Mouse (Mus musculus): Measurements from ENCODE around the gene Smg1. TPM values are rescaled to one million over a fixed set of nuclear protein-coding genes. Genes with fewer than 3 reads are reported as not detected.

Gene Smg1
- polyA plus RNA-seq, 1 experiment from 2014 or later, result 14.2 TPM

DNA sequence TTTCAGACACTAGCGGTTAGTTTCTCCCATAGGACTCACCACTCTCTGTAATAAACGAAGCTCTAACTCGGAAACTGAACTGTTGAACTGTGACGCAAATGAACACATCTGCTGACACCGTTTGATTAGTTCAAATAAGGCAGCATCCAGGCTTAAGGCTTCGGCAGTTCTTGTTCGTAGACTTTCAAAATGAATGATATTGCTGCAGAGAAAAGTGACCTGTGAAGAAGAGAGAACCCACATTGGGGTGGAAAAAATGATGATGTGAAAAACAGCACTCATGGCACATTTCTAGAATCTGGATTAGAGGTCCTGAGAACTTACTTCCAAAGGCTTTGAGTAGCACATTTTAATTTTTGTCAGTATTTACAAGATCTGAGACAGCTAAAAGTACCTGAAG is 102.2 kb downstream of the Smg1 start:
- H3K9me3 ChIP-seq (replicated peaks; ENCODE audit: control insufficient read depth, low read length), result no peaks in the 10 kb centered on the region
- H3K27me3 ChIP-seq (ENCODE audit: control insufficient read depth, insufficient read depth, low read length), result no peaks in the 10 kb centered on the region
- H3K4me1 ChIP-seq (ENCODE audit: control insufficient read depth, insufficient read depth, low read length), result no peaks in the 10 kb centered on the region
- H3K36me3 ChIP-seq (ENCODE audit: control insufficient read depth, insufficient read depth, low read length), result peaks cover 28% of the 10 kb centered on the region
- WGBS, result 89% methylated on average over 7 of the region's 7 CpGs
- H3K4me3 ChIP-seq (replicated peaks; ENCODE audit: low read length), result no peak overlapping the region
- no peak overlapping the region for H3K27ac ChIP-seq (ENCODE audit: low read length)
- no peak overlapping the region for H3K4me2 ChIP-seq (ENCODE audit: low read depth, low read length)
- no peak for ATAC-seq (ENCODE audit: insufficient read depth, low FRiP score)
- H3K9ac ChIP-seq (ENCODE audit: low read length), result no peak overlapping the region

DNA sequence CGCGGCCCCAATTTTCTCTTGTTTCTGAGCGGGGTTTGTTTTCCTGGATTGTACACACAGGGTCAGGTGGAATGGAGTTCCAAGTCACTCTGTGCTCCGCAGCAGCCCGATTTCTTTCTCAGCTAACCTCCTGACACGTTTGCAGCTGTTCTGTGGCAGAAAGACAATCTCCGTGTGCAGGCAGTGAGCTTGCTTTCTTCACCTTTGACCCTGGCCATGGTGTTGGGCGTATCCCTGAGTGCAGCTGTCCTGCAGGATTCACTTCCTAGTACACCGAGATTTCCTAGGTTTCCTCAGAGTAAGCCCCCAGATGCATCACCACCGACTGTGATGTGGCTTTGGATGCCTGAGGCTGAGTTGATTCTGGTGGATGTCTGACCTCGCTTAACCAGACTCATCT is 108.3 kb downstream of the Smg1 start:
- H3K27ac ChIP-seq (ENCODE audit: low read length), result no peak overlapping the region
- ATAC-seq (ENCODE audit: insufficient read depth, low FRiP score), result no peak
- H3K4me1 ChIP-seq (ENCODE audit: control insufficient read depth, insufficient read depth, low read length), result peaks cover under 1% of the 10 kb centered on the region; the same call in 1 of the 2 replicates
- no peak overlapping the region for H3K4me2 ChIP-seq (ENCODE audit: low read depth, low read length)
- no peak overlapping the region for H3K4me3 ChIP-seq (replicated peaks; ENCODE audit: low read length)
- WGBS, result 75% methylated on average over 11 of the region's 11 CpGs
- no peaks in the 10 kb centered on the region for H3K27me3 ChIP-seq (ENCODE audit: control insufficient read depth, insufficient read depth, low read length)
- peaks cover 6% of the 10 kb centered on the region for H3K36me3 ChIP-seq (ENCODE audit: control insufficient read depth, insufficient read depth, low read length)
- H3K9me3 ChIP-seq (replicated peaks; ENCODE audit: control insufficient read depth, low read length), result no peaks in the 10 kb centered on the region
- H3K9ac ChIP-seq (ENCODE audit: low read length), result no peak overlapping the region

DNA sequence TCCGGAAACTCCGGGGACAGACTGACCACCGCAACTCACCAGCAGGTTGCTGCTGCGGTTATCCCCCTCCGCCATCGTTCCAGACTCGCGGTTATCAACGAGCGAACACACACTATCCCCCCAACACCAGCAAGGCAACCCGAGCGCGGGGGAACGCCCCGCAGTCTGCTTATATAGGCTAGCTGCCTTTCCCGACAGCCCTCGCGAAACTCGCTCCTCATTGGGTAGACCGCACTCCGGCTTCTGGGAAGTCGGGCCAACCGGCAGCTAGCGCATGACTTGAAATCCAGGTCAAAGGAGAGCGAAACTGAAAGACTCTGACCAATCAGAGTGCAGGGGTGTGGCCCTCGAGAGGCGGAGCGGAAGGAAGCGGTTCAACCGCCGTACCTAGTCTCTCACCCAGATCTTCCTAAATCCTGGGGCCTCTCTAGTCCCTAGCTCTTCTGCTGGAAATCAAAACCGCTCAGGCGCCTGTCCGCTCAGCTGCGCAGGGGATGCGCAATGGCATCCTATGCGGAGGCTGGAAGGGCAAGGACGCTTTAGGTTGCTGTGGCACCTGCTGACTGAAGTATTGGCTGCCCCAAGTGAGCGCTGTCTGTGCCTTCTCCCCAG is 113.9 kb downstream of the Smg1 start, which contains the start of gene Arl6ip1:
Gene Arl6ip1 (minus strand): TSS at position 233 of the 612 bp plus-strand sequence.
- Histone ChIP-seq H3K27ac (ENCODE audit: low read length) (peak within 1 kb of the TSS; percentile 94), H3K27me3 (ENCODE audit: control insufficient read depth, insufficient read depth, low read length) (no peaks in the 10 kb centered on the region), H3K9ac (ENCODE audit: low read length) (peak within 1 kb of the TSS; percentile 94), H3K9me3 (replicated peaks; ENCODE audit: control insufficient read depth, low read length) (no peaks in the 10 kb centered on the region), H3K36me3 (ENCODE audit: control insufficient read depth, insufficient read depth, low read length) (peaks cover 9% of the 10 kb centered on the region; the same call in 1 of the 2 replicates), H3K4me2 (ENCODE audit: low read depth, low read length) (peak within 1 kb of the TSS; percentile 67), H3K4me1 (ENCODE audit: control insufficient read depth, insufficient read depth, low read length) (peaks cover 21% of the 10 kb centered on the region), H3K4me3 (replicated peaks; ENCODE audit: low read length) (peak within 1 kb of the TSS; percentile 85)
- under 1% methylated on average over 39 of the region's 39 CpGs for WGBS
- peak; percentile 100 for ATAC-seq (ENCODE audit: insufficient read depth, low FRiP score)

DNA sequence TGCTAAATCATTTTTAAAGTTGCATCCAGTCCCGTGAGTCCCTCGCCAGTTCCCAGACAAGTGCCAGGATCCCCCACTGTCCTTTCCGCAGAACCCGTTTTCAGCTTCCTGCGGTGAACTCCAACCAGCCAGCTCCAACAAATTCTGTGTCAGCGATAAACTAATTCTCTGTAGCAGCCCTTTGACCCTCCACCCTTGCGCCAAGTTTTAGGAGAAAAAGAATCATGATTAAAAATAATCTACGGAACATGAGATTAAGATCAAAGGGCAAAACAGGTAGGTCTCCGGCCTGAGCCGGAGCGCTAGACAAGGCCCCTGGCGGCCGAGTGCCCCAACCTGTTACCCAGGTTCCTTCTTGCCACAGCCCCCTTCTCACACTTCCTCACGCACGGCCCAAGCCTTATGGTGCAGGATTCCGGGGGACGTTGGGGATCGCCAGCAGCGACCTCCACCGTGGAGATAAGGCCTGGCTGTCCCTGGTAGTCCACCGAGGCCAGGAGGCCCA is 114.5 kb downstream of the Smg1 start:
- H3K4me1 ChIP-seq (ENCODE audit: control insufficient read depth, insufficient read depth, low read length), result peaks cover 24% of the 10 kb centered on the region
- H3K27ac ChIP-seq (ENCODE audit: low read length), result peak overlapping the region; percentile 94
- H3K27me3 ChIP-seq (ENCODE audit: control insufficient read depth, insufficient read depth, low read length), result no peaks in the 10 kb centered on the region
- peak; percentile 63 for ATAC-seq (ENCODE audit: insufficient read depth, low FRiP score)
- peak overlapping the region; percentile 85 for H3K4me3 ChIP-seq (replicated peaks; ENCODE audit: low read length)
- H3K4me2 ChIP-seq (ENCODE audit: low read depth, low read length), result peak overlapping the region; percentile 67
- H3K9me3 ChIP-seq (replicated peaks; ENCODE audit: control insufficient read depth, low read length), result no peaks in the 10 kb centered on the region
- under 1% methylated on average over 21 of the region's 21 CpGs for WGBS
- H3K9ac ChIP-seq (ENCODE audit: low read length), result peak overlapping the region; percentile 94
- H3K36me3 ChIP-seq (ENCODE audit: control insufficient read depth, insufficient read depth, low read length), result peaks cover 9% of the 10 kb centered on the region; the same call in 1 of the 2 replicates

DNA sequence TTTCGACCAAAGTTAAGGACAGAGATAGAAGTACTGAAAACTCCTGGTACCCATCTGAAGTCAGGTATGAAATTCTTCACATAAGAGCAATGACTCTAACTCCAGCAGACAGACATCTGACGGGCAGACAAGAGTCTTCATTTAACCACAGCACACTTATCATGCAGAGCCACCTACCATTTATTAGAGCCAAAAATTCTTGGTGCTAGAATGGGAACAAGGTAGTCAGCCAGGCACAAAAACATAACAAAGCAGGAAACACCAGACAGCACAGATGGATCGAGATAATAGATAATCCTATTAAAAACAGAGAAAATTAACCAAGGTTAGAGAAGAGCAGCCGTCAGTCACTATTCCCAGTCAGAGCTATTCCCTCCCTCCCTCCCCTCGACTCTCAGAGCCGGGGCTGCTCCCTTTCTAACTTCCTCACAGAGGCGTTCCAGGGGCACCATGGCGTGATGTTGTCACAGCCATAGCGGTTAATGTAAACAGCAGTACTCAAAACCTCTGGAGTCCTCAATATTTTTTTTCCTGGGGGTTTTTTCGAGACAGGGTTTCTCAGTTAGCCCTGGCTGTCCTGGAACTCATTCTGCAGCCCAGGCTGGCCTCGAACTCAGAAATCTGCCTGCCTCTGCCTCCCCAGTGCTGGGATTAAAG is 117.1 kb downstream of the Smg1 start:
- no peak for ATAC-seq (ENCODE audit: insufficient read depth, low FRiP score)
- Histone ChIP-seq H3K4me3 (replicated peaks; ENCODE audit: low read length) (no peak overlapping the region), H3K9ac (ENCODE audit: low read length) (no peak overlapping the region), H3K27me3 (ENCODE audit: control insufficient read depth, insufficient read depth, low read length) (no peaks in the 10 kb centered on the region), H3K9me3 (replicated peaks; ENCODE audit: control insufficient read depth, low read length) (no peaks in the 10 kb centered on the region), H3K27ac (ENCODE audit: low read length) (no peak overlapping the region), H3K36me3 (ENCODE audit: control insufficient read depth, insufficient read depth, low read length) (peaks cover 17% of the 10 kb centered on the region), H3K4me2 (ENCODE audit: low read depth, low read length) (peak overlapping the region; percentile 67), H3K4me1 (ENCODE audit: control insufficient read depth, insufficient read depth, low read length) (peaks cover 24% of the 10 kb centered on the region)
- 50% methylated on average over 11 of the region's 11 CpGs for WGBS

DNA sequence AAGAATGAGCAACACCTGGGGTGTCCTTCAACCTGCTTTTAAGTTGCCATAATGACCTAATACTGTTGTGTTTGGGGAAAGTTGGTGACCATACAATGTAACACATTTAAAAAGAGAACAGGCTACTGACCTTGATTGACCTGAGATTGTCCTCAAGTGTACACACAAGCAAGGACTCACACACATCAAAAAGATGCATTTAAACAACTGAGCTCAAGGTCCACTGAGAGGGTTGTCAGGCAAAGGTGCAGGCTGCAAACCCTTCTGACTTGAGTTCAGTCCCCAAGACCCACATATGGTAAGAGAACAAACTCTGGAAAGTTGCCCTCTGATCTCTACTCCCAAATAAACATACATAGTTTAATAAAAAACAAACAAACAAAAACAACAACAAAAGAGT is 117.7 kb downstream of the Smg1 start:
- H3K9ac ChIP-seq (ENCODE audit: low read length), result no peak overlapping the region
- H3K36me3 ChIP-seq (ENCODE audit: control insufficient read depth, insufficient read depth, low read length), result peaks cover 22% of the 10 kb centered on the region
- H3K4me1 ChIP-seq (ENCODE audit: control insufficient read depth, insufficient read depth, low read length), result peaks cover 24% of the 10 kb centered on the region
- H3K4me2 ChIP-seq (ENCODE audit: low read depth, low read length), result no peak overlapping the region
- H3K4me3 ChIP-seq (replicated peaks; ENCODE audit: low read length), result no peak overlapping the region
- no peak for ATAC-seq (ENCODE audit: insufficient read depth, low FRiP score)
- no peak overlapping the region for H3K27ac ChIP-seq (ENCODE audit: low read length)
- H3K27me3 ChIP-seq (ENCODE audit: control insufficient read depth, insufficient read depth, low read length), result no peaks in the 10 kb centered on the region
- no peaks in the 10 kb centered on the region for H3K9me3 ChIP-seq (replicated peaks; ENCODE audit: control insufficient read depth, low read length)

DNA sequence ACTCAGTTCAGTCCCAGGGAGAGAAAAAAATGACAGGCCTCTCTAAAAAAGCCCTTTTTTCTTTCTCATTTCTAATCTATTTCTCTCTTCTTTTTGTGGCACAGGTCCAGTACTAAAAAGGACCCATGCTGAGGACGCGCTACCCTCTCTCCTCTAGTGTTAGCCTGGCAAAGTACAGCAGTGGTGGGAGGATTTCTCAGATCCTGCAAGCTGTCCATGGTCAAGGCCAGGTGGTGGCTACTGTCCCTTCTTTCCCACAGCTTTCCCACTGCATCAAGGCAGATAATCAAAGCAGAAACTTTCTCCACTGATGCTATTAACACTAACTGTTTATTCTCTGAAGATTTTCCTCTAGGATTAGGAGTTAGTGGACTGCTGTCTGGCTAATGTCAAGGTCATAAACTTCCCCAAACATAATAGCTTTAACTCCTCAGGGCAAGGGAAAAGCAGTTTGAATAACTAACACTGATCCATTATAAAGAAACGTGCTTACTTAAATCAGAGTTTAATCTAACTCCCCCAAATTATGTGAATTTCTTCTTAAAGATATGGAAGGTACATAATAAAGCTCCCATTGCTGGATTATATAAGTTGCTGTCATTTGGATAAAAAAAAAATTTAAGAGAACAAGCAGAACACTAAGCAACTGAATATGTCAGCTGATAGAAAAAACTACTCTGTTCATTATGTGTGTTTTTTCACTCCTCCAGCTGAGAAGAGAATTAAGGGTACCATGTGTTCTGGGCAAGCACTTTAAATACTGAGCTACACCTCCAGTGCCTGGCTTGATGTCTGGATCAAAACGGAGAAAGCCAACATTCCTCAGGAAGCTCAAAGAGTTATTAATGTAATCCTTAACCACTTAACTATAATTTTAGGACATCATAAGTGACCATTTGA is 119.7 kb downstream of the Smg1 start:
- Histone ChIP-seq H3K4me2 (ENCODE audit: low read depth, low read length) (no peak overlapping the region), H3K27me3 (ENCODE audit: control insufficient read depth, insufficient read depth, low read length) (no peaks in the 10 kb centered on the region), H3K4me3 (replicated peaks; ENCODE audit: low read length) (no peak overlapping the region), H3K36me3 (ENCODE audit: control insufficient read depth, insufficient read depth, low read length) (peaks cover 29% of the 10 kb centered on the region), H3K9me3 (replicated peaks; ENCODE audit: control insufficient read depth, low read length) (no peaks in the 10 kb centered on the region), H3K9ac (ENCODE audit: low read length) (peak overlapping the region; percentile 48; the same call in 1 of the 2 replicates), H3K4me1 (ENCODE audit: control insufficient read depth, insufficient read depth, low read length) (peaks cover 20% of the 10 kb centered on the region), H3K27ac (ENCODE audit: low read length) (no peak overlapping the region; the same call in 1 of the 2 replicates)
- no peak for ATAC-seq (ENCODE audit: insufficient read depth, low FRiP score)
- WGBS, result 65% methylated on average over 4 of the region's 4 CpGs

DNA sequence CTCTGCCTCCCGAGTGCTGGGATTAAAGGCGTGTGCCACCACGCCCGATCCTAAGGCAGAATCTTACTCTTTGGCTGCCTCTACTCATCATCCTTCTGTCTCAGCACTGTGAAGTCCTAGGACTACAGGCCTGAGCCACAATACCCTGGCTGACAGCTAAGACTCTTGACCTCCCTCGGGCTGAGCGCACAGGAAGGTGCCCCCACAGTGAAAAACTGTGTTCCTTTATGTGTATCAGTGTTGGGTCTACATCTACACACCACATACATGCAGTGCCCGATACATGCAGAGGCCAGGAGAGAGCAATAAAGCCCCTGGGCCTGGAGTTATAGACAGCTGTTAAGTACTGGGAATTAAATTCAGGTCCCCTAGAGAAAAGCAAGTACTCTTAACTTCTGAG is 121.2 kb downstream of the Smg1 start:
- Histone ChIP-seq H3K36me3 (ENCODE audit: control insufficient read depth, insufficient read depth, low read length) (peaks cover 31% of the 10 kb centered on the region), H3K9ac (ENCODE audit: low read length) (no peak overlapping the region), H3K9me3 (replicated peaks; ENCODE audit: control insufficient read depth, low read length) (no peaks in the 10 kb centered on the region), H3K4me1 (ENCODE audit: control insufficient read depth, insufficient read depth, low read length) (peaks cover 13% of the 10 kb centered on the region), H3K4me2 (ENCODE audit: low read depth, low read length) (no peak overlapping the region), H3K27ac (ENCODE audit: low read length) (no peak overlapping the region), H3K4me3 (replicated peaks; ENCODE audit: low read length) (no peak overlapping the region), H3K27me3 (ENCODE audit: control insufficient read depth, insufficient read depth, low read length) (no peaks in the 10 kb centered on the region)
- 96% methylated on average over 7 of the region's 7 CpGs for WGBS
- no peak for ATAC-seq (ENCODE audit: insufficient read depth, low FRiP score)

Data from stomach, embryonic 16.5 days (tissue).